Mouse (Mus musculus) bone marrow macrophage, adult 2 months (primary cell): ENCODE measurements around the gene Fam57a.

Experiments
- CTCF ChIP-seq: IDR thresholded peaks from 2 replicates; pipeline ENCODE4 v1.5.1; 2012; ENCODE audit warnings: low read depth, mild to moderate bottlenecking, low read length, moderate library complexity
- POLR2A ChIP-seq: IDR thresholded peaks from 2 replicates; pipeline ENCODE4 v1.6.1; 2012; ENCODE audit warnings: mild to moderate bottlenecking, low read depth, low read length, borderline replicate concordance

DNA sequence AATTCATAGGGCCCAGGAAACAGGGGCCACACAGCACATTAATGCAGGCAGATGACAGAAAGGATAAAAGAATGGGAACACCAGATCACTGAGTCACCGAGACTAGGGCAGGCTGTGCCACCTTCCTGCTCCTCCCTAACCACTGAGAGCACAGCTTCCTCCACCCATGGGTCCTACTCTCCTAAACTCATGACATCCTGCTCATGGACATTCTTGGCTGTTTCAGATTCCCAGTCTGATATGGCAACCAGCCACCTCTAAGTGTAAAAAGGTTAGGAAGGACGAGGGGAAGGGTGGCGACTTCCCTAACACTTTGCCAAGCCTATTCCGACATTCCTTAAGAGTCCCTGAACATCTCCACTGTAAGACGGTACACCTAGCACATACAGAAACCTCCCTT is 48.6 kb upstream of the Fam57a start:
- TF ChIP-seq CTCF: no peak
- no peak for TF ChIP-seq POLR2A
